Mouse (Mus musculus): ENCODE data around the gene Wnt5b.

Gene Wnt5b

GRCm38 (mm10) chr6:119521482-119521900 is 22.7 kb downstream of the Wnt5b start:
- no peak for DNase-seq (ENCODE audit: low spot score)

GRCm38 (mm10) chr6:119520731-119521130 is 23.4 kb downstream of the Wnt5b start:
- DNase-seq (ENCODE audit: low spot score): no peak

GRCm38 (mm10) chr6:119514085-119514484 is 30.1 kb downstream of the Wnt5b start:
- DNase-seq (ENCODE audit: low spot score): no peak

- no peak for DNase-seq (ENCODE audit: low spot score)
Measured at GRCm38 (mm10) chr6:119513452-119513851, 30.7 kb downstream of the Wnt5b start.

GRCm38 (mm10) chr6:119512701-119513100 is 31.4 kb downstream of the Wnt5b start:
- no peak for DNase-seq (ENCODE audit: low spot score)

GRCm38 (mm10) chr6:119509437-119510037 is 34.6 kb downstream of the Wnt5b start:
- DNase-seq (ENCODE audit: low spot score): no peak

GRCm38 (mm10) chr6:119508634-119509375 is 35.3 kb downstream of the Wnt5b start:
- DNase-seq (ENCODE audit: low spot score): no peak

GRCm38 (mm10) chr6:119508221-119508620 is 35.9 kb downstream of the Wnt5b start:
- no peak for DNase-seq (ENCODE audit: low spot score)

- DNase-seq (ENCODE audit: low spot score): no peak
Measured at GRCm38 (mm10) chr6:119505525-119506225, 38.5 kb downstream of the Wnt5b start.

GRCm38 (mm10) chr6:119504756-119505155 is 39.4 kb downstream of the Wnt5b start:
- DNase-seq (ENCODE audit: low spot score): no peak

GRCm38 (mm10) chr6:119502031-119502430 is 42.1 kb downstream of the Wnt5b start:
- no peak for DNase-seq (ENCODE audit: low spot score)

- DNase-seq (ENCODE audit: low spot score): no peak
Measured at GRCm38 (mm10) chr6:119500086-119500485, 44.1 kb downstream of the Wnt5b start.

GRCm38 (mm10) chr6:119499271-119499670 is 44.9 kb downstream of the Wnt5b start:
- DNase-seq (ENCODE audit: low spot score): peak; percentile 45

GRCm38 (mm10) chr6:119492630-119493014 is 51.5 kb downstream of the Wnt5b start:
- DNase-seq (ENCODE audit: low spot score): no peak

- no peak for DNase-seq (ENCODE audit: low spot score)
Measured at GRCm38 (mm10) chr6:119491997-119492629, 52.0 kb downstream of the Wnt5b start.

GRCm38 (mm10) chr6:119491006-119491405 is 53.1 kb downstream of the Wnt5b start:
- no peak for DNase-seq (ENCODE audit: low spot score)

GRCm38 (mm10) chr6:119490549-119490948 is 53.6 kb downstream of the Wnt5b start:
- no peak for DNase-seq (ENCODE audit: low spot score)

GRCm38 (mm10) chr6:119489765-119490164 is 54.4 kb downstream of the Wnt5b start:
- no peak for DNase-seq (ENCODE audit: low spot score)

GRCm38 (mm10) chr6:119487619-119488018 is 56.5 kb downstream of the Wnt5b start:
- no peak for DNase-seq (ENCODE audit: low spot score)

- no peak for DNase-seq (ENCODE audit: low spot score)
Measured at GRCm38 (mm10) chr6:119487085-119487458, 57.1 kb downstream of the Wnt5b start.

GRCm38 (mm10) chr6:119486381-119487084 is 57.6 kb downstream of the Wnt5b start:
- no peak for DNase-seq (ENCODE audit: low spot score)

GRCm38 (mm10) chr6:119485486-119485885 is 58.7 kb downstream of the Wnt5b start:
- peak; percentile 20 for DNase-seq (ENCODE audit: low spot score)

Data from urinary bladder, postnatal 14 days (tissue).